Mouse (Mus musculus) intestine, embryonic 14.5 days (tissue): Measurements from ENCODE around the gene Mlph. TPM values are rescaled to one million over a fixed set of nuclear protein-coding genes. Genes with fewer than 3 reads are reported as not detected.

Experiments used
- ATAC-seq: fragments of 200-750 bp; cut with Nextera tagmentation; replicated peaks from 2 replicates; pipeline ENCODE4 v1.8.0; 2017; ENCODE audit warnings: low read depth, moderate number of reproducible peaks, moderate TSS enrichment, moderate library complexity; ENCODE audit not compliant: low FRiP score, low TSS enrichment
- DNase-seq: peaks from one replicate; pipeline ENCODE4 v3.0.0-alpha.2; 2018; ENCODE audit warnings: low spot score
- H3K27ac ChIP-seq: fragments of 300-500 bp; sonication (generic); 2 replicates; pipeline ENCODE4 v1.5.1; 2014; ENCODE audit warnings: low read depth, mild to moderate bottlenecking, control low read depth
- H3K27me3 ChIP-seq: fragments of 300-500 bp; sonication (generic); replicated peaks from 2 replicates; pipeline ENCODE4 v1.6.1; 2014; ENCODE audit warnings: low read length, control low read depth; ENCODE audit not compliant: control insufficient read depth, insufficient read depth
- H3K36me3 ChIP-seq: fragments of 300-500 bp; sonication (generic); 2 replicates; pipeline ENCODE4 v1.6.1; 2014; ENCODE audit warnings: low read length, control low read depth; ENCODE audit not compliant: control insufficient read depth, insufficient read depth
- H3K4me1 ChIP-seq: fragments of 300-500 bp; sonication (generic); replicated peaks from 2 replicates; pipeline ENCODE4 v1.6.1; 2014; ENCODE audit warnings: low read length, control low read depth, mixed read lengths; ENCODE audit not compliant: control insufficient read depth, insufficient read depth
- H3K4me2 ChIP-seq: fragments of 300-500 bp; sonication (generic); 2 replicates; pipeline ENCODE4 v1.6.1; 2014; ENCODE audit warnings: low read length
- H3K4me3 ChIP-seq: fragments of 300-500 bp; sonication (generic); 2 replicates; pipeline ENCODE4 v1.5.1; 2014; ENCODE audit warnings: low read depth, low read length, control low read depth, mixed read lengths
- H3K9ac ChIP-seq: fragments of 300-500 bp; sonication (generic); 2 replicates; pipeline ENCODE4 v1.6.1; 2014; ENCODE audit warnings: mild to moderate bottlenecking, low read length
- H3K9me3 ChIP-seq: fragments of 300-500 bp; sonication (generic); 2 replicates; pipeline ENCODE4 v1.6.1; 2016; ENCODE audit warnings: low read length, control low read depth; ENCODE audit not compliant: control insufficient read depth
- WGBS: fragments of 180-500 bp; shearing (Covaris S2); extraction: QIAGEN DNeasy Blood & Tissue Kit; methylation state at CpG from one replicate; pipeline ENCODE4 v1.1.7; 2014; 5-methylcytosine and 5-hydroxymethylcytosine counted together
- polyA plus RNA-seq: library from polyadenylated mRNA; unstranded; fragments of >200 nt; fragmentation: Nextera tagmentation; extraction: Ambion mirVana; gene quantifications from 2 replicates; pipeline ENCODE4 v1.2.1, GENCODE M21; 2014

Gene Mlph
- polyA plus RNA-seq, 1 experiment from 2014 or later = 0.96 TPM

- Histone ChIP-seq H3K4me2 (peak overlapping the region; percentile 41), H3K27ac (no peak overlapping the region), H3K4me1 (peaks cover 24% of the 10 kb centered on the region), H3K36me3 (no peaks in the 10 kb centered on the region), H3K27me3 (no peaks in the 10 kb centered on the region), H3K9me3 (no peaks in the 10 kb centered on the region), H3K4me3 (no peak overlapping the region; the same call in 1 of the 2 replicates), H3K9ac (no peak overlapping the region)
- ATAC-seq = no peak
- WGBS = 71% methylated on average over 4 of the region's 4 CpGs
- no peak for DNase-seq
Observed at GRCm38 (mm10) chr1:90968649-90969048, 53.8 kb downstream of the Mlph start.

- H3K4me3 ChIP-seq = peak within 1 kb of the TSS; percentile 23
- peak within 1 kb of the TSS; percentile 41 for H3K4me2 ChIP-seq
- H3K9me3 ChIP-seq = no peaks in the 10 kb centered on the region
- 0 out of 2 replicates have a peak within 1 kb of the TSS, but pooled peaks have one; percentile 11 for H3K9ac ChIP-seq
- ATAC-seq (peak; percentile 74), DNase-seq (peak; percentile 81)
- H3K27me3 ChIP-seq = no peaks in the 10 kb centered on the region
- WGBS = 8% methylated on average over 9 of the region's 9 CpGs
- H3K27ac ChIP-seq = peak within 1 kb of the TSS; percentile 69
- H3K36me3 ChIP-seq = no peaks in the 10 kb centered on the region
- peaks cover 22% of the 10 kb centered on the region for H3K4me1 ChIP-seq
Observed at GRCm38 (mm10) chr1:90969347-90969784, 54.5 kb downstream of the Mlph start, which contains the start of gene Rab17. Gene Rab17, minus strand, starts transcription at chr1:90969661.

- H3K27me3 ChIP-seq = no peaks in the 10 kb centered on the region
- DNase-seq (no peak), ATAC-seq (peak; percentile 7; the same call in 1 of the 2 replicates)
- H3K4me2 ChIP-seq = peak overlapping the region; percentile 41
- H3K4me1 ChIP-seq = peaks cover 22% of the 10 kb centered on the region
- WGBS = 58% methylated on average over 10 of the region's 10 CpGs
- H3K9me3 ChIP-seq = no peaks in the 10 kb centered on the region
- H3K27ac ChIP-seq = peak overlapping the region; percentile 69
- no peaks in the 10 kb centered on the region for H3K36me3 ChIP-seq
- no peak overlapping the region for H3K4me3 ChIP-seq
- H3K9ac ChIP-seq = no peak overlapping the region
Observed at GRCm38 (mm10) chr1:90969881-90970390, 55.1 kb downstream of the Mlph start.

- peak; percentile 71 for ATAC-seq
- peak; percentile 99 for DNase-seq
- WGBS = 18% methylated on average over 9 of the region's 9 CpGs
- Histone ChIP-seq H3K4me3 (no peak overlapping the region), H3K4me2 (no peak overlapping the region), H3K9ac (no peak overlapping the region), H3K36me3 (no peaks in the 10 kb centered on the region), H3K9me3 (no peaks in the 10 kb centered on the region), H3K4me1 (peaks cover 22% of the 10 kb centered on the region; the same call in 1 of the 2 replicates), H3K27me3 (no peaks in the 10 kb centered on the region), H3K27ac (no peak overlapping the region)
Observed at GRCm38 (mm10) chr1:90972911-90973573, 58.2 kb downstream of the Mlph start.

- H3K36me3 ChIP-seq = no peaks in the 10 kb centered on the region
- DNase-seq = no peak
- no peak overlapping the region for H3K4me2 ChIP-seq
- no peaks in the 10 kb centered on the region for H3K9me3 ChIP-seq
- H3K27me3 ChIP-seq = no peaks in the 10 kb centered on the region
- H3K4me3 ChIP-seq = no peak overlapping the region
- peaks cover 22% of the 10 kb centered on the region; the same call in 1 of the 2 replicates for H3K4me1 ChIP-seq
- no peak overlapping the region for H3K27ac ChIP-seq
- H3K9ac ChIP-seq = no peak overlapping the region
- 77% methylated on average over 2 of the region's 2 CpGs for WGBS
- ATAC-seq = peak; percentile 22
Observed at GRCm38 (mm10) chr1:90973574-90973911, 58.7 kb downstream of the Mlph start.

- Histone ChIP-seq H3K36me3 (no peaks in the 10 kb centered on the region), H3K4me3 (no peak overlapping the region), H3K27me3 (no peaks in the 10 kb centered on the region), H3K4me1 (peaks cover 16% of the 10 kb centered on the region; the same call in 1 of the 2 replicates), H3K27ac (no peak overlapping the region), H3K9ac (no peak overlapping the region), H3K9me3 (no peaks in the 10 kb centered on the region), H3K4me2 (no peak overlapping the region)
- 40% methylated on average over 12 of the region's 12 CpGs for WGBS
- ATAC-seq (no peak), DNase-seq (no peak)
Observed at GRCm38 (mm10) chr1:90974906-90975649, 60.2 kb downstream of the Mlph start.

- 86% methylated on average over 4 of the region's 4 CpGs for WGBS
- Histone ChIP-seq H3K9me3 (no peaks in the 10 kb centered on the region), H3K27ac (no peak overlapping the region), H3K36me3 (no peaks in the 10 kb centered on the region), H3K27me3 (no peaks in the 10 kb centered on the region), H3K4me1 (peaks cover 16% of the 10 kb centered on the region; the same call in 1 of the 2 replicates), H3K4me3 (no peak overlapping the region), H3K4me2 (no peak overlapping the region), H3K9ac (no peak overlapping the region)
- ATAC-seq (no peak), DNase-seq (no peak)
Observed at GRCm38 (mm10) chr1:90975960-90976359, 61.1 kb downstream of the Mlph start.

GRCm38 (mm10) chr1:90980638-90981330 lies 65.9 kb downstream of the Mlph start:
- DNase-seq = no peak
- 0 out of 2 replicates have a peak, but pooled peaks have one; percentile 50 for ATAC-seq
- Histone ChIP-seq H3K27me3 (no peaks in the 10 kb centered on the region), H3K9ac (no peak overlapping the region), H3K27ac (no peak overlapping the region), H3K4me3 (no peak overlapping the region), H3K9me3 (no peaks in the 10 kb centered on the region), H3K36me3 (no peaks in the 10 kb centered on the region), H3K4me2 (no peak overlapping the region), H3K4me1 (0 out of 2 replicates have a peak, but pooled peaks cover 4% of the 10 kb centered on the region)
- 54% methylated on average over 10 of the region's 10 CpGs for WGBS
